Mouse (Mus musculus) small intestine, adult 2 months (tissue): Measurements from ENCODE around the gene Tspyl3.

Source experiments
- CTCF ChIP-seq: fragments of 200-500 bp; IDR thresholded peaks from 2 replicates; pipeline ENCODE4 v1.5.1; 2012; ENCODE audit warnings: low read depth, mild to moderate bottlenecking, control low read depth, inconsistent platforms, low read length, moderate library complexity, mixed read lengths; ENCODE audit not compliant: insufficient replicate concordance, insufficient read length; ENCODE audit errors: extremely low read depth
- POLR2A ChIP-seq: fragments of 200-500 bp; IDR thresholded peaks from 2 replicates; pipeline ENCODE4 v1.6.1; 2012; ENCODE audit warnings: low read depth, mild to moderate bottlenecking, control low read depth, inconsistent platforms, low read length, moderate library complexity

DNA sequence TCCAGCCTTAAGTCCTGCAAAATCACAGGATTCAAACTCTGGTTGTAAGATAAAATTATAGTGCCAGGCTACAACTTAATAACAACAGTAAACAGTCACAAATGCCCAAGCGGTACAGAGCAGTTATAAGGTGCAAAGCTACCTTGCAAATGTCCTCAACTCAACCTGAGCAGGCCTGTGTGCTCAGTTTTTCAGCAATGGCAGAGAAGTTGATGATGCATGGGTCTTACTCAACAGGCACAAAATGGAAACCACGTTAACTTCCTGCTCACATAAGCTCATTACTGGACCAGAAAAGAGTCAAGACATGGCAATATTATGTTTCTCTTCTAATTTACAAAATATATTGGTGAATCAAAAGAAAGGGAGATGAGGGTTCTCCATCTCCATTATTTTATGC is 2.7 kb downstream of the Tspyl3 start:
- TF ChIP-seq CTCF (no peak), POLR2A (no peak)
